Mouse (Mus musculus) C2C12 (cell line): ENCODE results near the gene Pik3r5. TPM values are rescaled to one million over a fixed set of nuclear protein-coding genes. Genes with fewer than 3 reads are reported as not detected.
A peak's percentile ranks its signal among the peaks of the same experiment; 100 is the strongest.

Experiments
- H3K27me3 ChIP-seq: one replicate; pipeline ENCODE4 v1.6.1; 2011; ENCODE audit not compliant: control insufficient read depth, insufficient read depth, insufficient read length
- H3K36me3 ChIP-seq: one replicate; pipeline ENCODE4 v1.6.1; 2011; ENCODE audit not compliant: control insufficient read depth, insufficient read depth
- H3K4me3 ChIP-seq: one replicate; pipeline ENCODE4 v1.5.1; 2011; ENCODE audit warnings: mild to moderate bottlenecking, control low read depth; ENCODE audit not compliant: poor library complexity, insufficient read depth, severe bottlenecking
- H3K79me2 ChIP-seq: one replicate; pipeline ENCODE4 v1.6.1; 2011; ENCODE audit not compliant: control insufficient read depth, insufficient read depth
- H3K79me3 ChIP-seq: one replicate; pipeline ENCODE4 v1.6.1; 2011; ENCODE audit warnings: low read depth, control low read depth
- H3ac ChIP-seq: one replicate; pipeline ENCODE3; 2011; ENCODE audit warnings: low read depth; ENCODE audit not compliant: control insufficient read depth, insufficient read length
- CEBPB ChIP-seq: IDR thresholded peaks from one replicate; pipeline ENCODE4 v1.6.1; 2011; ENCODE audit warnings: low read depth, mild to moderate bottlenecking, control low read depth, moderate library complexity
- CTCF ChIP-seq: IDR thresholded peaks from one replicate; pipeline ENCODE4 v1.5.1; 2011; ENCODE audit not compliant: control insufficient read depth, insufficient read depth, insufficient read length
- FOSL1 ChIP-seq: IDR thresholded peaks from one replicate; pipeline ENCODE4 v1.8.0; 2011; ENCODE audit warnings: mild to moderate bottlenecking, low read length; ENCODE audit not compliant: poor library complexity, insufficient read depth, severe bottlenecking
- MAX ChIP-seq: IDR thresholded peaks from one replicate; pipeline ENCODE4 v1.6.1; 2011; ENCODE audit warnings: mild to moderate bottlenecking, control low read depth
- MYOD1 ChIP-seq: IDR thresholded peaks from one replicate; pipeline ENCODE4 v1.6.1; 2011; ENCODE audit warnings: low read depth; ENCODE audit not compliant: control insufficient read depth, insufficient read length
- MYOG ChIP-seq: IDR thresholded peaks from one replicate; pipeline ENCODE4 v1.6.1; 2011; ENCODE audit not compliant: control insufficient read depth, insufficient read length; ENCODE audit errors: extremely low read depth
- USF1 ChIP-seq: IDR thresholded peaks from one replicate; pipeline ENCODE4 v1.6.1; 2011; ENCODE audit warnings: low read depth, mild to moderate bottlenecking, control low read depth, moderate library complexity
- long read RNA-seq, 2 experiments: library from polyadenylated mRNA; unstranded; transcript quantifications; one replicate each; pipeline ENCODE4 v2.0.0; 2019 to 2020
- polyA plus RNA-seq: library from polyadenylated mRNA; unstranded; fragments of >200 nt; fragmentation: generic; extraction: Trizol; gene quantifications from one replicate; pipeline ENCODE4 v1.2.1, GENCODE M21; 2012; ENCODE audit warnings: missing spikeins

The Pik3r5 gene
- 0.89 TPM for polyA plus RNA-seq
- long read RNA-seq, experiment 1, full-length matches to known transcripts = 1 of 1 reads
- long read RNA-seq, experiment 1, partial matches to known transcripts = 0 of 1 reads
- long read RNA-seq, experiment 1, other reads (novel, unspliced or antisense) = 0 of 1 reads
- long read RNA-seq, experiment 2, full-length matches to known transcripts = 3 of 5 reads
- long read RNA-seq, experiment 2, partial matches to known transcripts = 1 of 5 reads
- long read RNA-seq, experiment 2, other reads (novel, unspliced or antisense) = 1 of 5 reads

- no peaks in the 10 kb centered on the region for H3K36me3 ChIP-seq
- no peaks in the 10 kb centered on the region for H3K27me3 ChIP-seq
- TF ChIP-seq MYOG (no peak), MYOD1 (no peak), FOSL1 (no peak), MAX (no peak), CTCF (no peak), CEBPB (no peak), USF1 (no peak)
- no peaks in the 10 kb centered on the region for H3K79me3 ChIP-seq
- no peak within 1 kb of the TSS for H3K4me3 ChIP-seq
- H3ac ChIP-seq = peak within 1 kb of the TSS; percentile 34
- H3K79me2 ChIP-seq = no peaks in the 10 kb centered on the region
Observed at GRCm38 (mm10) chr11:68431699-68432360, at the start of gene Pik3r5. TSS of gene Pik3r5 (plus strand) at chr11:68432121.

- no peak overlapping the region for H3ac ChIP-seq
- H3K4me3 ChIP-seq = no peak overlapping the region
- H3K36me3 ChIP-seq = peaks cover 46% of the 10 kb centered on the region
- no peaks in the 10 kb centered on the region for H3K27me3 ChIP-seq
- H3K79me3 ChIP-seq = peaks cover 55% of the 10 kb centered on the region
- peaks cover 79% of the 10 kb centered on the region for H3K79me2 ChIP-seq
- no peak for TF ChIP-seq USF1
- no peak for TF ChIP-seq MYOD1
- no peak for TF ChIP-seq MAX
- no peak for TF ChIP-seq MYOG
- no peak for TF ChIP-seq CTCF
- no peak for TF ChIP-seq FOSL1
- no peak for TF ChIP-seq CEBPB
Observed at GRCm38 (mm10) chr11:68383519-68383918, 48.4 kb upstream of the Pik3r5 start.

GRCm38 (mm10) chr11:68384131-68384530 lies 47.8 kb upstream of the Pik3r5 start:
- H3ac ChIP-seq = no peak overlapping the region
- H3K27me3 ChIP-seq = no peaks in the 10 kb centered on the region
- H3K4me3 ChIP-seq = no peak overlapping the region
- peaks cover 73% of the 10 kb centered on the region for H3K79me2 ChIP-seq
- TF ChIP-seq CEBPB = no peak
- no peak for TF ChIP-seq FOSL1
- no peak for TF ChIP-seq MAX
- TF ChIP-seq USF1 = no peak
- TF ChIP-seq MYOD1 = no peak
- no peak for TF ChIP-seq CTCF
- no peak for TF ChIP-seq MYOG
- peaks cover 46% of the 10 kb centered on the region for H3K36me3 ChIP-seq
- peaks cover 53% of the 10 kb centered on the region for H3K79me3 ChIP-seq

- TF ChIP-seq USF1 = no peak
- TF ChIP-seq MYOD1 = no peak
- no peak for TF ChIP-seq CEBPB
- no peak for TF ChIP-seq CTCF
- no peak for TF ChIP-seq MYOG
- no peak for TF ChIP-seq FOSL1
- no peak for TF ChIP-seq MAX
- Histone ChIP-seq H3K79me3 (peaks cover 53% of the 10 kb centered on the region), H3ac (no peak overlapping the region), H3K36me3 (peaks cover 46% of the 10 kb centered on the region), H3K27me3 (no peaks in the 10 kb centered on the region), H3K79me2 (peaks cover 68% of the 10 kb centered on the region), H3K4me3 (no peak overlapping the region)
Observed at GRCm38 (mm10) chr11:68384592-68385020, 47.3 kb upstream of the Pik3r5 start.

- Histone ChIP-seq H3K79me3 (peaks cover 48% of the 10 kb centered on the region), H3K4me3 (peak overlapping the region; percentile 74)
- no peak for TF ChIP-seq USF1
Observed at GRCm38 (mm10) chr11:68385021-68385821, 46.7 kb upstream of the Pik3r5 start.

More at GRCm38 (mm10) chr11:68385021-68385821, 46.7 kb upstream of the Pik3r5 start:
- Histone ChIP-seq H3K79me2 (peaks cover 62% of the 10 kb centered on the region), H3K27me3 (no peaks in the 10 kb centered on the region), H3ac (peak overlapping the region; percentile 65), H3K36me3 (peaks cover 46% of the 10 kb centered on the region)
